Mouse (Mus musculus) midbrain, embryonic 14.5 days (tissue): ENCODE measurements around the gene Bcan. TPM values are rescaled to one million over a fixed set of nuclear protein-coding genes. Genes with fewer than 3 reads are reported as not detected.

Experiments
- ATAC-seq: fragments of 200-750 bp; cut with Nextera tagmentation; 2 replicates; pipeline ENCODE4 v1.8.0; 2017; ENCODE audit warnings: moderate number of reproducible peaks, moderate library complexity; ENCODE audit not compliant: low FRiP score, low TSS enrichment
- DNase-seq: peaks from one replicate; pipeline ENCODE4 v3.0.0-alpha.2; 2015
- H3K27ac ChIP-seq: fragments of 300-500 bp; sonication (generic); replicated peaks from 2 replicates; pipeline ENCODE4 v1.5.1; 2014; ENCODE audit warnings: mild to moderate bottlenecking, low read depth, low read length, moderate library complexity
- H3K27me3 ChIP-seq: fragments of 300-500 bp; sonication (generic); 2 replicates; pipeline ENCODE4 v1.6.1; 2014; ENCODE audit warnings: low read length, control low read depth, mixed read lengths; ENCODE audit not compliant: control insufficient read depth, insufficient read depth
- H3K36me3 ChIP-seq: fragments of 300-500 bp; sonication (generic); 2 replicates; pipeline ENCODE4 v1.6.1; 2014; ENCODE audit warnings: low read length, control low read depth; ENCODE audit not compliant: control insufficient read depth, insufficient read depth
- H3K4me1 ChIP-seq: fragments of 300-500 bp; sonication (generic); 2 replicates; pipeline ENCODE4 v1.6.1; 2014; ENCODE audit warnings: mild to moderate bottlenecking, antibody characterized with exemption, low read length, control low read depth; ENCODE audit not compliant: control insufficient read depth, insufficient read depth
- H3K4me2 ChIP-seq: fragments of 300-500 bp; sonication (generic); 2 replicates; pipeline ENCODE4 v1.6.1; 2014; ENCODE audit warnings: mild to moderate bottlenecking, low read length, moderate library complexity
- H3K4me3 ChIP-seq: fragments of 300-500 bp; sonication (generic); replicated peaks from 2 replicates; pipeline ENCODE4 v1.5.1; 2014; ENCODE audit warnings: low read depth, low read length
- H3K9ac ChIP-seq: fragments of 300-500 bp; sonication (generic); replicated peaks from 2 replicates; pipeline ENCODE4 v1.6.1; 2014; ENCODE audit warnings: mild to moderate bottlenecking, low read length, moderate library complexity
- H3K9me3 ChIP-seq: fragments of 300-500 bp; sonication (generic); 2 replicates; pipeline ENCODE4 v1.6.1; 2016; ENCODE audit warnings: low read length, control low read depth, mixed read lengths; ENCODE audit not compliant: control insufficient read depth
- WGBS: fragments of 180-500 bp; shearing (Covaris S2); extraction: QIAGEN DNeasy Blood & Tissue Kit; methylation state at CpG from one replicate; pipeline ENCODE4 v1.1.7; 2014; 5-methylcytosine and 5-hydroxymethylcytosine counted together
- polyA plus RNA-seq: library from polyadenylated mRNA; unstranded; fragments of >200 nt; fragmentation: Nextera tagmentation; extraction: Ambion mirVana; gene quantifications from 2 replicates; pipeline ENCODE4 v1.2.1, GENCODE M21; 2014

Gene Bcan
- polyA plus RNA-seq, 1 experiment from 2014 or later = 34.3 TPM

- Histone ChIP-seq H3K9ac (no peak overlapping the region), H3K4me2 (no peak overlapping the region), H3K9me3 (no peaks in the 10 kb centered on the region), H3K27me3 (no peaks in the 10 kb centered on the region), H3K36me3 (peaks cover 28% of the 10 kb centered on the region), H3K27ac (0 out of 2 replicates have a peak overlapping the region, but pooled peaks have one; percentile 16), H3K4me1 (peaks cover 59% of the 10 kb centered on the region), H3K4me3 (no peak overlapping the region)
- 10% methylated on average over 12 of the region's 12 CpGs for WGBS
- DNase-seq (peak; percentile 24), ATAC-seq (no peak)
Measured at GRCm38 (mm10) chr3:87945781-87946540, 54.1 kb downstream of the Bcan start.

- H3K4me3 ChIP-seq = no peak overlapping the region
- 7% methylated on average over 4 of the region's 4 CpGs for WGBS
- peaks cover 54% of the 10 kb centered on the region for H3K4me1 ChIP-seq
- H3K27ac ChIP-seq = 0 out of 2 replicates have a peak overlapping the region, but pooled peaks have one; percentile 45
- DNase-seq (peak; percentile 29), ATAC-seq (peak; percentile 43; the same call in 1 of the 2 replicates)
- no peak overlapping the region for H3K4me2 ChIP-seq
- no peaks in the 10 kb centered on the region for H3K9me3 ChIP-seq
- H3K9ac ChIP-seq = no peak overlapping the region
- no peaks in the 10 kb centered on the region for H3K27me3 ChIP-seq
- peaks cover 38% of the 10 kb centered on the region for H3K36me3 ChIP-seq
Measured at GRCm38 (mm10) chr3:87944838-87945600, 55.0 kb downstream of the Bcan start.

- H3K4me1 ChIP-seq = peaks cover 39% of the 10 kb centered on the region
- H3K27me3 ChIP-seq = no peaks in the 10 kb centered on the region
- H3K4me3 ChIP-seq = no peak overlapping the region
- 86% methylated on average over 7 of the region's 7 CpGs for whole genome bisulfite sequencing
- H3K36me3 ChIP-seq = peaks cover 52% of the 10 kb centered on the region
- H3K9me3 ChIP-seq = no peaks in the 10 kb centered on the region
- DNase-seq (no peak), ATAC-seq (no peak)
- no peak overlapping the region for H3K9ac ChIP-seq
- H3K27ac ChIP-seq = no peak overlapping the region
- H3K4me2 ChIP-seq = no peak overlapping the region
Measured at GRCm38 (mm10) chr3:87943586-87943985, 56.4 kb downstream of the Bcan start.

- ATAC-seq = no peak
- H3K36me3 ChIP-seq = peaks cover 63% of the 10 kb centered on the region
- H3K9ac ChIP-seq = no peak overlapping the region
- peaks cover 28% of the 10 kb centered on the region for H3K4me1 ChIP-seq
- 93% methylated on average over 2 of the region's 2 CpGs for WGBS
- no peak overlapping the region for H3K27ac ChIP-seq
- H3K4me2 ChIP-seq = no peak overlapping the region
- H3K4me3 ChIP-seq = no peak overlapping the region
- no peaks in the 10 kb centered on the region for H3K27me3 ChIP-seq
- no peak for DNase-seq
- no peaks in the 10 kb centered on the region for H3K9me3 ChIP-seq
Measured at GRCm38 (mm10) chr3:87942471-87942870, 57.6 kb downstream of the Bcan start.

- H3K4me3 ChIP-seq = no peak overlapping the region
- peaks cover 69% of the 10 kb centered on the region for H3K36me3 ChIP-seq
- H3K4me1 ChIP-seq = peaks cover 11% of the 10 kb centered on the region; the same call in 1 of the 2 replicates
- ATAC-seq = no peak
- 57% methylated on average over 5 of the region's 5 CpGs for WGBS
- DNase-seq = no peak
- no peak overlapping the region for H3K9ac ChIP-seq
- no peaks in the 10 kb centered on the region for H3K9me3 ChIP-seq
- no peak overlapping the region for H3K27ac ChIP-seq
- no peak overlapping the region for H3K4me2 ChIP-seq
- no peaks in the 10 kb centered on the region for H3K27me3 ChIP-seq
Measured at GRCm38 (mm10) chr3:87940611-87941010, 59.4 kb downstream of the Bcan start.

Other genes starting within 250 kb of the Bcan start
- 1.2 and 1.7 TPM in 2 replicates for gene Ntrk1, start 205.1 kb downstream of the Bcan start, polyA plus RNA-seq
- 0.13 and 0.97 TPM in 2 replicates for gene Insrr, start 203.3 kb downstream of the Bcan start, polyA plus RNA-seq
- gene Pear1, start 175.9 kb downstream of the Bcan start, polyA plus RNA-seq = 2.2 and 6.9 TPM in 2 replicates
- 0.05 TPM in 1 of 2 replicates, not detected in the other for gene Sh2d2a, start 153.5 kb downstream of the Bcan start, polyA plus RNA-seq
- 17.4 and 22.5 TPM in 2 replicates for gene Prcc, start 114.6 kb downstream of the Bcan start, polyA plus RNA-seq
- gene Hdgf, start 93.9 kb downstream of the Bcan start, polyA plus RNA-seq = 157 and 185 TPM in 2 replicates
- gene Mrpl24, start 80.7 kb downstream of the Bcan start, polyA plus RNA-seq = 55.8 and 56.3 TPM in 2 replicates
- gene Isg20l2, start 69.9 kb downstream of the Bcan start, polyA plus RNA-seq = 19.1 and 23.2 TPM in 2 replicates
- gene Rrnad1, start 69.5 kb downstream of the Bcan start, polyA plus RNA-seq = 19.1 and 21.7 TPM in 2 replicates
- 28.3 and 42.4 TPM in 2 replicates for gene Crabp2, start 51.6 kb downstream of the Bcan start, polyA plus RNA-seq
- gene Nes, start 29.2 kb downstream of the Bcan start, polyA plus RNA-seq = 19.0 and 28.8 TPM in 2 replicates
- gene Hapln2, start 27.4 kb upstream of the Bcan start, polyA plus RNA-seq = 0.47 and 0.57 TPM in 2 replicates
- gene Gpatch4, start 42.9 kb upstream of the Bcan start, polyA plus RNA-seq = 22.9 and 30.3 TPM in 2 replicates
- 150 and 172 TPM in 2 replicates for gene Naxe, start 58.3 kb upstream of the Bcan start, polyA plus RNA-seq
- gene Ttc24, start 78.1 kb upstream of the Bcan start, polyA plus RNA-seq = not detected in 2 replicates
- 2.7 and 3.5 TPM in 2 replicates for gene Iqgap3, start 81.7 kb upstream of the Bcan start, polyA plus RNA-seq
- gene Mef2d, start 142.1 kb upstream of the Bcan start, polyA plus RNA-seq = 22.3 and 23.7 TPM in 2 replicates